Mouse (Mus musculus): ENCODE data around the gene D6Ertd527e. TPM values are rescaled to one million over a fixed set of nuclear protein-coding genes. Genes with fewer than 3 reads are reported as not detected.

D6Ertd527e gene
- polyA plus RNA-seq (2017; shearing (Covaris generic)) = 0.11 TPM

DNA sequence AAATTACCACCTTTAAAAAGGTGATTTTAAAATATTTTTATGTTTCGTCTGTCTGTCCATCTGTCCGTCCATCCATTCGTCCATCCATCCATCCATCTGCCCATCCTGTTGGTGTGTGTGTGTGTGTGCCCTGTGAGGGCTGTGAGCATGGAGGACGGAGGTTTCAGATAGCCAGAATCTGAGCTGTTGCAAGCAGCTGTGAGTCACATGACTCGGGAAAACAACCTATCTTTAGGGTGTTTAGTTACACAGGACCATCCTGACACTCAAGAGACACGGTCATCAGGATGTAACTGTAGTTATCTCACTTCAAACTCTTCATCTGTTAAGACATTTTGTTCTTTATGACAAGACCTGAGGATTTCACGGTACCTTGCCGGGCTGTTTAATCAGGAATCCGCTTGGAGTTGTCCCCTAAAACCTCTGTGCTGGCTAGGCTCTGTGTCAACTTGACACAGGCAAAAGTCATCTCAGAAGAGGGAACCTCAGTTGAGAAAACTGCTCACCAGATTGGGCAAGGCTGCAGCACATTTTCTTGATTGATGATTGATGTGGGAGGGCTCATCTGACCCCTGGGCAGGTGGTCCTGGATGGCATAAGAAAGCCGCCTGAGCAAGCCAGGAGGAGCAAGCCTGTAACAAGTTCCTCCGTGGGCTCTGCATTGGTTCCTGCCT lies at the start of gene D6Ertd527e:
Gene D6Ertd527e (plus strand): TSS at position 624 of the 674 bp plus-strand sequence.

Other genes with a start within 250 kb of the D6Ertd527e start
- 105 TPM for gene Nfu1, start 95.5 kb upstream of the D6Ertd527e start, polyA plus RNA-seq (2017; shearing (Covaris generic))
- 21.4 TPM for gene Gfpt1, start 61.9 kb upstream of the D6Ertd527e start, polyA plus RNA-seq (2017; shearing (Covaris generic))
- gene Antxr1, start 231.1 kb downstream of the D6Ertd527e start, polyA plus RNA-seq (2017; shearing (Covaris generic)) = 0.17 TPM
- not detected for gene Gkn1, start 246.2 kb downstream of the D6Ertd527e start, polyA plus RNA-seq (2017; shearing (Covaris generic))